Mouse (Mus musculus): ENCODE results near the gene Wnt7b. TPM values are rescaled to one million over a fixed set of nuclear protein-coding genes. Genes with fewer than 3 reads are reported as not detected.

The Wnt7b gene
- total RNA-seq, 4 experiments from 2014 or later: 45.9 to 52.4 (median 49.1) TPM

DNA sequence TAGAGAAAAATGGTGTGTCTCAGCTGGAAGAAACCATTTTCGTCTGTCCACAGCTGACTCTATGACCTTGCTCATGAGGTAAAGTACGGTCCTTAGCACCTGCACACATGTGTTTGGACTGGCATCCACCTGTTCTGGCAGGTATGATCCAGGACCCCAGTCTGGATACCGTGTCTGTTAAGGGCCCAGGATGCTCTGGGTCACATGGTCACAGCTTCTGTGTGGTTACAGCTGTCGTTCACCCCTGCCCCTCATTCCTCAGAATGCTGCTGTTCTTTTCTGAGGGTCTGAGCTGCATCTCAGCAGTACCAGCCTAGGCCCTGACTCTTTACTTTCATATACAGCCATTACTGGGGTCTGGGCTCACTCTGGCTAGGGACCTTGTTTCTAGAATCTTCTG lies 18.9 kb upstream of the Wnt7b start:
- DNase-seq (ENCODE audit: low spot score in 2 of 2): no peak

DNA sequence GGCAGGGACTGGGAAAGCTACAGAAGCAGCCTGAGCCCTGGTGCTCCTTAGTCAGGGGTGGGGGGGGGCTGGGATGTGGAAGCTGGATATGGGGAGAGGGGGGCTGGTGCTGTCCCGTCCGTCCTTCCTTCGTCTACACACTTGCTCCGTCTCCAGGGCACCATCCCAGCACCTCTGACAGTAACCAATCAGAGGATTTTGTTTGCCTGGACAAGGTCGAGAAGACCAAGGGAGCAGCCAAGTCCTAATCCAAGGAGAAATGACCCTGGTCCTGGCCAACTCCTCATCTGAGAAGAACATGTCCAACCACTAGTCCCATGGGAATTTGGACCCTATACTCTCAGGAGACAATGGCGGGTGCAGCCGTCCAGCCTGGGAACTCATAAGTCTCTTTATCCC lies 18.4 kb upstream of the Wnt7b start:
- no peak for DNase-seq (ENCODE audit: low spot score in 2 of 2)

DNA sequence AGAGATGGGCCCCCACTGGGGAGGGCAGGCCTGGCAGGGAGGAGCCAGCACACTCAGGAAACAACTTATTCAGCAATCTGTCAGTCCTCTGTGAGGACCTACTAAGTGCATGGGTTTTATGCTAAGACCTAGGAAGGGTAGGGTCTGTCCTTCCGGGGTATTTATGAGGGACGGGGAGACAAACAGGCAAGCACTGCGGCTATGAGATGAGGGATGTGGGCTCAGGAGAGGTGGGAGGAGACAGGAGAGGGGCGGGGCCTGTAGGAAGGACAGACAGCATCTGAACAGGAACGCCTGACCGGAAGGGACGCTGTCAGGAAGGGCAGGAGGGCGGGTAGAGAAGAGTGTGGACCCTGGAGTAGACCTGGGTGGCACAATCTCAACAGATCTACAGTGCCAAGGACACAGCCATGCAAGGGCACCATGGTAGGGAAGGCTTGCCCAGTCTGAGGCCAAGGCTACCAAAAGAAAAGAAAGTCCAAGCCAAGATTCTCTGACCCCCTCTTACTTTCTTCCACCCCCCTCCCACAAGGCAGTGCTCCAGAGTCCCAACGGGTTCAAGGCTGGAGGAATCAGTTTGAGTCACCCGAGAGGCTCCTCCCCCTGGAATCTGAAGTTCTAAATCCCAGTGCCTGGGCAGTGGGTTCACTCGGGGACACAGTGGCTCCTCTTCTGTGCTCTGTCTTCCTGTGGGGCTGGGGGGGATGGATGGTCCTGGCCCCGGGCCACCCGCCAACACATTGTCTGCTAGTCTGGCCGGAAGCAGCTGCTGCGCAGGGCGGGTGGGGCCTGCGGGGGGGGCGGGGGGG lies 17.8 kb upstream of the Wnt7b start:
- DNase-seq (ENCODE audit: low spot score in 2 of 2): no peak

- peak in 1 of 2 experiments; percentile 78 for DNase-seq (ENCODE audit: low spot score in 2 of 2)
These were observed 17.0 kb upstream of the Wnt7b start for GRCm38 (mm10) chr15:85598984-85599886.

GRCm38 (mm10) chr15:85598443-85598842 lies 16.2 kb upstream of the Wnt7b start:
- no peak for DNase-seq (ENCODE audit: low spot score in 2 of 2)

GRCm38 (mm10) chr15:85597403-85597802 lies 15.1 kb upstream of the Wnt7b start:
- no peak for DNase-seq (ENCODE audit: low spot score in 2 of 2)

GRCm38 (mm10) chr15:85592674-85593073 lies 10.4 kb upstream of the Wnt7b start:
- DNase-seq (ENCODE audit: low spot score in 2 of 2): no peak

DNA sequence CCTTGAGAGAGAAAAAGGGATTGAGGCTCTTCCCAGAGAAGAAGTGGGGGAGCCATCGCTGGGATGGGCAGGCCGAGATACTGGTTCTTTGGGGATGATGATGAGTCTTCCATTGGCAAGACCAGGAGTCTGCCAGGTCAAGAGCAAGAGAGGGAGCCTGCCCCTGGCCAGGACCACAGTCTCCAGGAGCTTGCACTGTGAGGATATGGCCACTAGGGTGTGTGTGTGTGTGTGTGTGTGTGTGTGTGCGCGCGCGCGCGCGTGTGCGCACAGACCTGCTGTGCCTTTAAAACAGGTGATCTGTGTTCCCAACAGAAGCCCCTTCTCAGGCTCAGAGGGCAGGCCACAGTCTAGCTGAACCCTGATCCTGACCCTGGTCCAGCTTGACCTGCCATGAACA lies 8.6 kb upstream of the Wnt7b start:
- DNase-seq (ENCODE audit: low spot score in 2 of 2): no peak

DNA sequence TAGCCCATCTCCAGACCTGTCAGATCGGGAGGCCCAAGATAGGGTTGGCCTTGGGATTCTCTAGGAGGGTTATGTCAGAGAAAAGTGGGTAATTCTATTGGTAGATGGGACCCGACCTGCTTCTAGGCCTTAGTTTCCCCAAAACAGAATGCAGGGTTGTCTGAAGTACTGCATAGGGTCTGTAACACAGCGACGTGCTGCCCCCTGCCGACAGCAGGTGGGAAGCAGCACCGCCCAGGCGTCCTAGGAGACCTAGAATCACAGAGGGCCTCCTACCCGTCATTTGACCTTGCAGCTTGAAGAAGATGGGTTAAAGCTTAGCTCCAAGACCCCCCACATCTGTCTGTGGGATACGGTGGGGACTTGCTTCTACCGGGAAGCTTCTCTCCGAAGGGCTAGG lies 1.2 kb upstream of the Wnt7b start:
- DNase-seq (ENCODE audit: low spot score in 2 of 2): peak in 1 of 2 experiments; percentile 72

- peak; percentile 71 to 85 for DNase-seq (ENCODE audit: low spot score in 2 of 2)
These were observed 751 bp upstream of the Wnt7b start for GRCm38 (mm10) chr15:85583024-85583423.

DNA sequence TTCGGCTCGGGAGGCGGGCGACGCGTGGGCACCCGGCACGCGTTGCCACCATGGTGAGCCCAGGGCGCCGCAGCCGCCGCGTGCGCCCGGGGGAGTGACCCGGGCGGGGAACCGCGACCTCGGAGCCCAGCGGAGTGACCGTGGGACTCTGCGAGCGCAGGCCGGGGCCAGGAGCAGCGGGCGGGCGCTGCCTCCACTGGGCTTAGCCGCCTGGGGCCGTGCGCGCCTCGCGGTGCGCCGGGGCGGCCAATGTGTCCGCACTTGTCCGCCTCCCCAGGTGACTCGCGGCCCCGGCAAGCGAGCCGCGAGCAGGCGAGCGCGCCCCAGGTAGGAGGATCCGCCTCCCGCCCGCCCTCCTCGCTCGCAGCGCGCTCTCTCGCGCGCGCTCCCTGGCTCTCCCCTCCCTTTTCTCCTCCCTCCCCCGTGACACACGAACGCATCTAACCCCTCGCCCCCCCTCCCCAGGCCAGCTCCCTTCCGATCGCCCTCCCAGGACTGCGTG lies 659 bp downstream of the Wnt7b start:
- DNase-seq (ENCODE audit: low spot score in 2 of 2): no peak

DNA sequence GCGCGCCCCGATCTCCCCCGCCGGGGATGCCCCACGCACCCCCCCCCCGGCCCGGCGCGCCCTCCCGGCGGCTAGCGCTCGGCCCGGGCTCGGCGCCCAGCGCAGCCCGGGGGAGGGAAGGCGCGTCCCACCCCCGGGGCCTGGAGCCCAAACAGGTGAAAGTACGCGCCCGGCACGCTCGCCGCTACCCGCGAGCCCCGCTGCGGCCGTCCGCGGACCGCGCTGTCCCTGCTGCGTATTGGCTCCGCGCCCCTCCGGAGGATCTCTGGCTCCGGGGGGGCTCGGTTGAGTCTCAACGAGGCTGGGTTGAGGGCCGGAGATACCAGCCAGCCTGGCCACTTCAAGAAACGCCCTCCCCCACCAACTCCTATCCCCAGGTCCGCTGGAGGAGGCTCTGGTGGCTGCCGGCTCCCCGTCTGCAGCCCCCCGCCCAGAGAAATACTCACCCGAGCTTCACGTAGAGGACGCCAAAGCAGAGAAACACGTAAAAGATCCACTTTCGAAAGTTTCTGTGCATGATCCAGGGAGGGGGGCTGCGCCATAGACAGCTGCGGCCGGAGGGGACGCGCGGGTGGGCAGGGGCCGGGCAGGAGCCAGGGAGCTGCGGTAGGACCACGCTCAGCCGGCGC lies 1.2 kb downstream of the Wnt7b start:
- DNase-seq (ENCODE audit: low spot score in 2 of 2): no peak

DNA sequence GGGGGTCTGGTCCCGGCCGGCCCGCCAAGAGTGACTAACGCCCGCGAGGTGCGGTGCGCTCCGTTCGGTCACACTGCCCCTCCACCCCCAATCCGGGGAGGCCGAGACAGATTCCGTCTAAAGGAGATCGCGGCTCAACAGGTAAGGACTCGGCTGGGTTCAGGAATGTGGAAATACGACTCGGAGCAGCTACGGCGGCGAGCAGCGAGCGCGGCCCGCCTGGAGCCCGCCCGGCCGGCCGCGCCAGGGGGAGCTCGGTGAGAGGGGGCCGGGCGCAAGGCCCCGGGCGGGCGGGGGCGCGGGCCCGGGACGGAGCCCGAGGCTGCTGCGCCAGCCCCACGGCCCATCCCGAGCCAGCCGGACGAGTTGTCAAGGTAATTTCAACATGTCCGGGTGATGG lies 1.8 kb downstream of the Wnt7b start:
- no peak for DNase-seq (ENCODE audit: low spot score in 2 of 2)

GRCm38 (mm10) chr15:85577583-85578460 lies 4.5 kb downstream of the Wnt7b start:
- DNase-seq (ENCODE audit: low spot score in 2 of 2): no peak

DNA sequence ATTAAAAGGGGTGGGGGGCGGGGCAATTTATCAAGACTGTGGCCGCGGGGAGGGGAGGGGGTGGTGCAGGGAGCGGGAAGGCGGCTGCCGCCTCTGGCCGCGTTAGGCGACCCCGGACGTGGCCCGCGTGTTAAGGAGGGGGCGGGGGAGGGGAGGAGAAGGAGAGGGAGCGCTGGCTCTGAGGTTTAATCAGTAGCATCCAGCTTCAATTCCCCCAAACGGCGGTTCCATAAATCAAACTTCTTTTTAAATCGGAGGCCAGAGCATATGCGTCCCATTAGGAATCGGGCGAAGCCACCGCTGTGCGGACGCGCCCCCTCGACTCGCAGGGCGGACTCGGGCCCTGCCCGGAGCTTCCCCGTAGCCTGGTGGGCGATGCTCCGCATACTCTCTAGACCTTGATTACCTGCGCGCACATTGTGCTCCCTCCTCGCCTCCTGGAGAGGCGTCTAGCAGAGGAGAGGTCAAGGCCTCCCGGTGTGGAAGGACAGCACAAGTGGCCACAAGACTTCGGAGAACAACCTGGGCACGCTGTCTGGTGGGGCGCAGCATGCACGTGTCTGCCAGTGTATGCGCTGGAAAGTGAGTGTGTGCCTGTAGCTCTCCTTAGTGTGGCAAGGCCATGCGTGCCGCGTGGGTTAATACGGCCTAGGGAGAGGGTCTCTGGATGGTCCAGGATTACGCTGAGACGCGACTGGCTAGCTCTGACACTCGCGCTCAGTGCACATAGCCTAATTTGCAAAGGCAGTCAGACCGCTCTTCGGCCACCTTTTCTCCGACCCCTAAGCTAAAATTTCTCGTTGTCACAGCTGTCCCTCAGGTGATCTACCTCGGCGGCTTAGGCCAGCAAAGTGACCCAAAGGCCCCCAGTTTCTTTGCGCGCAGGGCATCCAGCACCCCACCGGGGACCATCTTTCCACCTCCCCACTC lies 5.5 kb downstream of the Wnt7b start:
- no peak for DNase-seq (ENCODE audit: low spot score in 2 of 2)

- no peak for DNase-seq (ENCODE audit: low spot score in 2 of 2)
These were observed 6.2 kb downstream of the Wnt7b start for GRCm38 (mm10) chr15:85576110-85576509.

GRCm38 (mm10) chr15:85574558-85574957 lies 7.7 kb downstream of the Wnt7b start:
- DNase-seq (ENCODE audit: low spot score in 2 of 2): no peak

GRCm38 (mm10) chr15:85574086-85574485 lies 8.2 kb downstream of the Wnt7b start:
- no peak for DNase-seq (ENCODE audit: low spot score in 2 of 2)

- no peak for DNase-seq (ENCODE audit: low spot score in 2 of 2)
These were observed 9.5 kb downstream of the Wnt7b start for GRCm38 (mm10) chr15:85572619-85573254.
